Mouse (Mus musculus) forebrain, embryonic 14.5 days (tissue): ENCODE data around the gene Gm6993. TPM values are rescaled to one million over a fixed set of nuclear protein-coding genes. Genes with fewer than 3 reads are reported as not detected.

Source experiments
- ATAC-seq: fragments of 200-750 bp; cut with Nextera tagmentation; 2 replicates; pipeline ENCODE4 v1.8.0; 2017; ENCODE audit warnings: mild to moderate bottlenecking, moderate library complexity
- DNase-seq: peaks from one replicate; pipeline ENCODE4 v3.0.0-alpha.2; 2015; ENCODE audit warnings: low spot score
- H3K27ac ChIP-seq: fragments of 300-500 bp; sonication (generic); 2 replicates; pipeline ENCODE4 v1.5.1; 2014; ENCODE audit warnings: low read depth, mild to moderate bottlenecking, control low read depth, low read length, moderate library complexity
- H3K27me3 ChIP-seq: fragments of 300-500 bp; sonication (generic); replicated peaks from 2 replicates; pipeline ENCODE4 v1.6.1; 2014; ENCODE audit warnings: low read length, control low read depth, mixed read lengths; ENCODE audit not compliant: control insufficient read depth, insufficient read depth
- H3K36me3 ChIP-seq: fragments of 300-500 bp; sonication (generic); 2 replicates; pipeline ENCODE4 v1.6.1; 2014; ENCODE audit warnings: low read length, control low read depth; ENCODE audit not compliant: control insufficient read depth, insufficient read depth
- H3K4me1 ChIP-seq: fragments of 300-500 bp; sonication (generic); 2 replicates; pipeline ENCODE4 v1.6.1; 2014; ENCODE audit warnings: antibody characterized with exemption, low read length, control low read depth; ENCODE audit not compliant: control insufficient read depth, insufficient read depth
- H3K4me2 ChIP-seq: fragments of 300-500 bp; sonication (generic); 2 replicates; pipeline ENCODE4 v1.6.1; 2014; ENCODE audit warnings: mild to moderate bottlenecking, control low read depth, low read length
- H3K4me3 ChIP-seq: fragments of 300-500 bp; sonication (generic); 2 replicates; pipeline ENCODE4 v1.5.1; 2014; ENCODE audit warnings: low read depth, low read length, control low read depth
- H3K9ac ChIP-seq: fragments of 300-500 bp; sonication (generic); 2 replicates; pipeline ENCODE4 v1.6.1; 2014; ENCODE audit warnings: mild to moderate bottlenecking, low read length, control low read depth, moderate library complexity
- H3K9me3 ChIP-seq: fragments of 300-500 bp; sonication (generic); replicated peaks from 2 replicates; pipeline ENCODE4 v1.6.1; 2016; ENCODE audit warnings: low read length, control low read depth, mixed read lengths; ENCODE audit not compliant: control insufficient read depth
- WGBS: fragments of 180-500 bp; shearing (Covaris S2); extraction: QIAGEN DNeasy Blood & Tissue Kit; methylation state at CpG from one replicate; pipeline ENCODE4 v1.1.7; 2014; 5-methylcytosine and 5-hydroxymethylcytosine counted together
- polyA plus RNA-seq: library from polyadenylated mRNA; unstranded; fragments of >200 nt; fragmentation: Nextera tagmentation; extraction: Ambion mirVana; gene quantifications from 2 replicates; pipeline ENCODE4 v1.2.1, GENCODE M21; 2014

Gene Gm6993
- polyA plus RNA-seq, 1 experiment from 2014 or later: not detected

DNA sequence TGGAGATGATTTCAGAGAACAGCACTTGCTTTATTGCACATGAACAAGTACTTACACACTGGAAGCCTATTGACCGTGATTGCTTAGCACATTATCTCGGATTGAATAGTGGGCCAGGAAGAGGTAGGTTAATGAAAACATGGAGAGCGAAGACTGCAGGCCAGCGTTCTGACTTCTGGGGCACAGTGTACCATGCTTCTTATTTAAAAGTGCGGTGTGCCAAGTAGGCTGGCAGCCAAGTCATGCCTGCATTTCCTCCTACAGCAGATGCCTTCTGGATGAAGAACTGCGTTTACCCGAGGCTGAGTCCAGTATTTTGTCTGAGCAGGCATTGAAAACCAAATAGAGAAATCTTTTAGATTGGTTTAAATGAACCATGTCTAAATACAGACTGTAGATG, 27.0 kb upstream of the Gm6993 start:
- Histone ChIP-seq H3K4me2 (no peak overlapping the region), H3K36me3 (no peaks in the 10 kb centered on the region), H3K27ac (no peak overlapping the region), H3K4me3 (no peak overlapping the region), H3K9me3 (no peaks in the 10 kb centered on the region), H3K4me1 (peaks cover 13% of the 10 kb centered on the region), H3K9ac (no peak overlapping the region), H3K27me3 (no peaks in the 10 kb centered on the region)
- ATAC-seq: peak; percentile 59; the same call in 1 of the 2 replicates
- WGBS: 38% methylated on average over 7 of the region's 7 CpGs
- DNase-seq: peak; percentile 79

DNA sequence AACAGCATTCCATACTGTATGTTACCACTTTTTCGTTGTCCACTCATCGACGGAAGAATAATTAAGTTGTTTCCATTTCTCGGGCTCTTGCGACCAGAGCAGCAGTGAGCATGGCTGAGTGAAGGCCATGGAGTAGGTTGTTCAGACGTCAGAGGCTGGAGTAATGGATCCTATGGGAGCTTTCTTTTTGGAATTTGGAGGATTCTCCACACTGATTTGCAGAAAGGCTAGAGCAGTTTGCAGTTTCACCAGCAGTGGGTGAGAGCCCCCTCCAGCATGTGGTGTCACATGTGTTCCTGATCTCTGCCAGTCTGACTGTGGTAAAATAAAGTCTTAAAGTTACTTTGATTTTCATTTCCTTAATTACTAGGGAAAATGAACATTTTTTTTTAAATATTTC, 25.6 kb upstream of the Gm6993 start:
- Histone ChIP-seq H3K36me3 (no peaks in the 10 kb centered on the region), H3K27ac (no peak overlapping the region), H3K9me3 (no peaks in the 10 kb centered on the region), H3K4me2 (no peak overlapping the region), H3K4me3 (no peak overlapping the region), H3K4me1 (peaks cover 3% of the 10 kb centered on the region), H3K27me3 (no peaks in the 10 kb centered on the region), H3K9ac (no peak overlapping the region)
- WGBS: 83% methylated on average over 6 of the region's 6 CpGs
- DNase-seq (no peak), ATAC-seq (no peak)

DNA sequence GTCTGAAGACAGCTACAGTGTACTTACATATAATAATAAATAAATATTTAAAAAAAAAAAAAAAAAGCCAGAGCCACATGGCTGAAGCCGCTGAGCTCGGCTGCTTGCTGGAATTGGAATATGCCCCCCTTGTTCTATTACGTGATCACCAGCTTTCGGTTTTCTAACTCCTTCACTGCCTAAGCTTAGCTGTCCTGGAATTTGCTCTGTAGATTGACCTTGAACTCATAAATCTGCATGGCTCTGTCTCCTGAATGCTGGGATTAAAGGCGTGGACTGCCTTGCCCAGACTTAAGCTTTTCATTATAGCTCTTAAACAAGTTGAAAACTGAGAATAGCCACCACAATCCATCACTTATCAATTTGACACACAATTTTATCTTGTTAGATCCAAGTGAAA, 23.3 kb upstream of the Gm6993 start:
- ATAC-seq: no peak
- 87% methylated on average over 5 of the region's 5 CpGs for WGBS

DNA sequence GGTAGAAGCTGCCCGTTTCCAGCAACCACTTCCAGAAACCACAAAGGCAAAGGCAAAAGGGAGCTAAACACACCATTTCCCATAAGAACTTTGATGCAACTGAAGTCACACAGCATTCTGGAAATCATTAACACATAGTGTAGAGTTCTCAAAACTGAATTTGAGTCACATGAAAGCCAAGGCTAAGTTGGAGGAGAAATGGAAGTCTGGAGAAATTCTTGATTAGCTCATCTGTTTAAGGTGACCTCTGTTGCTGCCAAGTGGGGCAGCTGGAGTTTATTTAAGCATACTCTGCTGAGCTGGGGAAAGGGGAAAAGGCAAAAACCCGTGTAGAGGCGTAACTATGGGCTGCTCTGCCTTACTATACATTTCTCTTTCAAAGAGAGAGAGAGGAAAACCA, 21.8 kb upstream of the Gm6993 start:
- peaks cover 5% of the 10 kb centered on the region for H3K4me1 ChIP-seq
- no peak overlapping the region for H3K9ac ChIP-seq
- H3K27ac ChIP-seq: no peak overlapping the region
- no peaks in the 10 kb centered on the region for H3K27me3 ChIP-seq
- no peaks in the 10 kb centered on the region for H3K9me3 ChIP-seq
- WGBS: 78% methylated on average over 3 of the region's 3 CpGs
- DNase-seq (no peak), ATAC-seq (no peak)
- H3K4me2 ChIP-seq: no peak overlapping the region
- H3K36me3 ChIP-seq: no peaks in the 10 kb centered on the region
- H3K4me3 ChIP-seq: no peak overlapping the region

More for the DNA sequence above, 23.3 kb upstream of the Gm6993 start:
- Histone ChIP-seq H3K9ac (no peak overlapping the region), H3K36me3 (no peaks in the 10 kb centered on the region), H3K4me3 (no peak overlapping the region), H3K27me3 (no peaks in the 10 kb centered on the region), H3K4me1 (peaks cover 3% of the 10 kb centered on the region), H3K9me3 (no peaks in the 10 kb centered on the region), H3K4me2 (no peak overlapping the region), H3K27ac (no peak overlapping the region)
- DNase-seq: no peak

GRCm38 (mm10) chr12:31221522-31221921, 19.0 kb upstream of the Gm6993 start:
- no peak overlapping the region for H3K27ac ChIP-seq
- WGBS: 65% methylated on average over 6 of the region's 6 CpGs
- H3K9ac ChIP-seq: no peak overlapping the region
- H3K4me1 ChIP-seq: peaks cover 3% of the 10 kb centered on the region; the same call in 1 of the 2 replicates
- H3K4me3 ChIP-seq: no peak overlapping the region
- ATAC-seq (peak; percentile 46; the same call in 1 of the 2 replicates), DNase-seq (peak; percentile 67)
- no peaks in the 10 kb centered on the region; the same call in 1 of the 2 replicates for H3K27me3 ChIP-seq
- no peaks in the 10 kb centered on the region for H3K9me3 ChIP-seq
- H3K36me3 ChIP-seq: no peaks in the 10 kb centered on the region
- H3K4me2 ChIP-seq: no peak overlapping the region

DNA sequence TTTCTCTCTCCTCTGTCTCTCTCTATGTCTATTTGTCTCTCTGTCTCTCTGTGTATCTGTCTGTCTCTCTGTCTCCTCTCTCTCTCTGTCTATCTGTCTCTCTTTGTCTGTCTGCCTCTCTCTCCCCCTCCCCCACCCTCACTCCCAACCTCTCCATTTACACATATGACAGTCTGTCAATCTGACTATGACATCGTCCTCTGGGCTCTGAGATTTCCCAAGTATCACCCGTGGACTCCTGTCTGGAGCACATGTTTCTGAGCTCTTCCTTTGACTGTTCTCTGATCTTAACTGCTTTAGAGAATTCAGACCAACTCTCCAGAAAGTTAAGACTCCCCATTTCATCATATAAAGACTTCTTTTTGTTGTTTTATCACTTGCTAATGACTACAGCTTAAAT, 18.3 kb upstream of the Gm6993 start:
- Histone ChIP-seq H3K27me3 (no peaks in the 10 kb centered on the region; the same call in 1 of the 2 replicates), H3K4me1 (peaks cover 3% of the 10 kb centered on the region; the same call in 1 of the 2 replicates), H3K4me3 (no peak overlapping the region), H3K9ac (no peak overlapping the region), H3K27ac (no peak overlapping the region), H3K9me3 (no peaks in the 10 kb centered on the region), H3K36me3 (no peaks in the 10 kb centered on the region), H3K4me2 (no peak overlapping the region)
- 3% methylated on average over 2 of the region's 2 CpGs for WGBS
- DNase-seq (no peak), ATAC-seq (no peak)

- Histone ChIP-seq H3K9me3 (no peaks in the 10 kb centered on the region), H3K4me3 (no peak overlapping the region), H3K27me3 (no peaks in the 10 kb centered on the region; the same call in 1 of the 2 replicates), H3K27ac (no peak overlapping the region), H3K36me3 (no peaks in the 10 kb centered on the region), H3K9ac (no peak overlapping the region), H3K4me1 (peaks cover 3% of the 10 kb centered on the region; the same call in 1 of the 2 replicates), H3K4me2 (no peak overlapping the region)
- DNase-seq (no peak), ATAC-seq (no peak)
- 2% methylated on average over 3 of the region's 3 CpGs for WGBS
Measured at GRCm38 (mm10) chr12:31222741-31223140, 17.8 kb upstream of the Gm6993 start.

DNA sequence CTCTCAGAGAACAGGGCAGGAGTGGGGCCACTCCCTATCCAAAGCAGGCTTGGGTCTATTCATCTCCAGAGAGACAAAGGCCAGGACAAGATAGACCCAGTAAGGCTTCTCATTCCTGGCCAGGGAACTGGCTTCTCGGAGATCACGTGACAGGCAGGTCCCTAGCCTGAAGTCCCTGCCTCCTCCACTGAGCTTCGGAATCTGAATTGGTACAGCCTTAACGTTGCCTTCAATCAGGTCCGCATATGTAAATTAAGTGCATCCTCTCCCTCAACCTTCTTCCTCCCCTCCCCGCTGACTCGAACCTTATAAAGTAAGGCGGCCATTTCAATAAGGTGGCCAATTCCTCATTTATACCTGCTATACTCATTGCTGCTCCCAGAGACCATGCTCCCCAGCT, 15.1 kb upstream of the Gm6993 start:
- Histone ChIP-seq H3K36me3 (no peaks in the 10 kb centered on the region), H3K4me3 (no peak overlapping the region), H3K4me1 (peaks cover 3% of the 10 kb centered on the region; the same call in 1 of the 2 replicates), H3K27ac (no peak overlapping the region), H3K9me3 (no peaks in the 10 kb centered on the region), H3K9ac (no peak overlapping the region), H3K4me2 (no peak overlapping the region), H3K27me3 (no peaks in the 10 kb centered on the region; the same call in 1 of the 2 replicates)
- WGBS: 38% methylated on average over 8 of the region's 8 CpGs
- no peak for ATAC-seq
- no peak for DNase-seq

DNA sequence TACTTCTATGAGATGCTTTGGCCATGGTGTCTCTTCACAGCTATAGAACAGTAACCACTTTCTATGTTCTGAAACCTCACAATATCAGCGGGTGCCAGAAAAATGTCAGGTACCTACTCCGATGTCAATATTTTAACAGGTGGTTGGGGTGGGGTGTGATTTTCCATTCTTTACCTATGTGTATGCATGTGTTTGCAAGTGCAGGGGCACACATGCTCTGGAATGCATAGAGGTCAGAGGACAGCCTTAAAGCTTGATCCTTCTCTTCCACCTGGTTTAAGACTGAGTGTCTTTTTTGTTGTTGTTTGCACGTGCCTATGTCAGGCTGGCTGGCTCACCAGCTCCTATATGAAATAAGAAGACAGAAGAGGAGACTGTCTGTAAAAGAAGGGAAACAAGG, 13.4 kb upstream of the Gm6993 start:
- DNase-seq (no peak), ATAC-seq (no peak)
- Histone ChIP-seq H3K4me1 (peaks cover 3% of the 10 kb centered on the region; the same call in 1 of the 2 replicates), H3K4me3 (no peak overlapping the region), H3K4me2 (no peak overlapping the region), H3K9ac (no peak overlapping the region), H3K36me3 (no peaks in the 10 kb centered on the region), H3K27me3 (no peaks in the 10 kb centered on the region; the same call in 1 of the 2 replicates), H3K9me3 (no peaks in the 10 kb centered on the region), H3K27ac (no peak overlapping the region)
- 89% methylated on average over 3 of the region's 3 CpGs for WGBS
